Mouse (Mus musculus) hindbrain, postnatal 0 days (tissue): ENCODE measurements at regions not wholly inside any gene's neighbourhood (a gene's known extent, or its start where the extent isn't known, plus 50 kb on each side); places are given as distances from the start of the nearest gene placed in this dataset.

Source experiments
- ATAC-seq: fragments of 200-750 bp; cut with Nextera tagmentation; 2 replicates; pipeline ENCODE4 v1.8.0; 2017; ENCODE audit warnings: mild to moderate bottlenecking, moderate TSS enrichment, moderate library complexity
- DNase-seq: peaks from one replicate; pipeline ENCODE4 v3.0.0-alpha.2; 2015; ENCODE audit warnings: low spot score
- H3K27ac ChIP-seq: fragments of 300-500 bp; sonication (generic); 2 replicates; pipeline ENCODE4 v1.5.1; 2014; ENCODE audit warnings: mild to moderate bottlenecking
- H3K27me3 ChIP-seq: fragments of 300-500 bp; sonication (generic); 2 replicates; pipeline ENCODE4 v1.6.1; 2014; ENCODE audit warnings: low read length, mixed read lengths; ENCODE audit not compliant: insufficient read depth
- H3K36me3 ChIP-seq: fragments of 300-500 bp; sonication (generic); 2 replicates; pipeline ENCODE4 v1.6.1; 2014; ENCODE audit warnings: low read length, mixed read lengths; ENCODE audit not compliant: insufficient read depth
- H3K4me1 ChIP-seq: fragments of 300-500 bp; sonication (generic); 2 replicates; pipeline ENCODE4 v1.6.1; 2014; ENCODE audit warnings: antibody characterized with exemption, low read length, mixed read lengths; ENCODE audit not compliant: insufficient read depth
- H3K4me2 ChIP-seq: fragments of 300-500 bp; sonication (generic); 2 replicates; pipeline ENCODE4 v1.6.1; 2014; ENCODE audit warnings: low read depth, mild to moderate bottlenecking, low read length, moderate library complexity, mixed read lengths
- H3K4me3 ChIP-seq: fragments of 300-500 bp; sonication (generic); 2 replicates; pipeline ENCODE4 v1.5.1; 2014; ENCODE audit warnings: low read length
- H3K9ac ChIP-seq: fragments of 300-500 bp; sonication (generic); replicated peaks from 2 replicates; pipeline ENCODE4 v1.6.1; 2014; ENCODE audit warnings: mild to moderate bottlenecking, low read length, moderate library complexity, mixed read lengths
- H3K9me3 ChIP-seq: fragments of 300-500 bp; sonication (generic); 2 replicates; pipeline ENCODE4 v1.6.1; 2016; ENCODE audit warnings: low read length, mixed read lengths
- CTCF ChIP-seq: IDR thresholded peaks from 2 replicates; pipeline ENCODE4 v1.5.1; 2016; ENCODE audit warnings: antibody characterized with exemption, control low read depth, low read depth
- WGBS: fragments of 180-500 bp; shearing (Covaris S2); extraction: QIAGEN DNeasy Blood & Tissue Kit; methylation state at CpG from one replicate; pipeline ENCODE4 v1.1.7; 2014; 5-methylcytosine and 5-hydroxymethylcytosine counted together

GRCm38 (mm10) chr2:171747162-171747561 is 296.1 kb downstream of the Cbln4 start:
- no peaks in the 10 kb centered on the region for H3K27me3 ChIP-seq
- H3K27ac ChIP-seq = no peak overlapping the region
- H3K4me1 ChIP-seq = no peaks in the 10 kb centered on the region
- H3K36me3 ChIP-seq = no peaks in the 10 kb centered on the region
- WGBS = 26% methylated on average over 1 of the region's 1 CpGs
- H3K9me3 ChIP-seq = no peaks in the 10 kb centered on the region
- no peak overlapping the region for H3K9ac ChIP-seq
- no peak overlapping the region for H3K4me2 ChIP-seq
- TF ChIP-seq CTCF = no peak
- DNase-seq = no peak
- no peak overlapping the region for H3K4me3 ChIP-seq
- no peak for ATAC-seq

DNA sequence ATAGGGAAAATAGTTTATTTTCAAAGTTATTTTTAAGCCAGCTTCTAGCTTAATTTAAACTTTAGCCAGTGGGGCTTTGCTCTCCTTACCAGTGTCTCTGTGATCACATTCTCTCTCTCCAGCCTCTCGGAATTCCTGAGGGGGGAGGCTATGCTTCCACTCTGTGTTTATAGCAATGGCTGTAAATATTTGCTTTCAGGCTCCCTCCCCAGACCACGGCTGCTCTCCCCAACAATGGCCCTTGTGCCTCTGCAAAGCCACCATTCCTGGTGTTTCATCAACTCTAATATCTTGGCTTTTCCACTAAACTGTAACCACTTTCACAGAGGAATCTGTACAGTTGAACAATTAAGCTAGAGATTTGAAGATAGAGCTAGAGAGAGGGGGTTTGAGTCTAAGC is 300.2 kb downstream of the Cbln4 start:
- Histone ChIP-seq H3K9me3 (no peaks in the 10 kb centered on the region), H3K9ac (no peak overlapping the region)
- no peak for ATAC-seq

DNA sequence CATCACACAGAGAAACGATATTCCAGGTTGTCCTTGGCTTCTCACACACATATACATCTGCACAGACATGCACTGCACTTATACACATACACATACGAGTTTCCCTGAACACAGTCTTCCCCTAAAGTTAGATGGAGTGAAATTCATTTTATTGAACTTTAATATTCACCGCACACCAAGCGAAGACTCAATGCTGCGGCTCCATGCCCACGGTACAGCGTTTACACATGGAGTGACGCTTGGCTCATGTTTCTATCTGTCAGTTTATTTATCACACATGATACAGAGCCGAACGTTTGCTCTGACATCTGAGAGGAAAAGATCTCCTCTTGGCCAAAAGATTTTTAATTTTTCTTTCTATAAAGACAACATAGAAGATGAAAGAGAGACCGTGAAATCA is 300.6 kb downstream of the Cbln4 start:
- H3K4me2 ChIP-seq = no peak overlapping the region
- ATAC-seq (no peak), DNase-seq (no peak)
- 75% methylated on average over 11 of the region's 11 CpGs for WGBS
- no peaks in the 10 kb centered on the region for H3K27me3 ChIP-seq
- H3K4me1 ChIP-seq = 0 out of 2 replicates have a peak, but pooled peaks cover 3% of the 10 kb centered on the region
- H3K27ac ChIP-seq = no peak overlapping the region
- H3K36me3 ChIP-seq = no peaks in the 10 kb centered on the region
- no peaks in the 10 kb centered on the region for H3K9me3 ChIP-seq
- no peak overlapping the region for H3K9ac ChIP-seq
- H3K4me3 ChIP-seq = no peak overlapping the region
- TF ChIP-seq CTCF = no peak

More for the DNA sequence above, 300.2 kb downstream of the Cbln4 start:
- TF ChIP-seq CTCF = no peak
- Histone ChIP-seq H3K4me1 (0 out of 2 replicates have a peak, but pooled peaks cover 3% of the 10 kb centered on the region), H3K36me3 (no peaks in the 10 kb centered on the region), H3K4me3 (no peak overlapping the region), H3K27me3 (no peaks in the 10 kb centered on the region), H3K4me2 (no peak overlapping the region), H3K27ac (no peak overlapping the region)
- no peak for DNase-seq
- 37% methylated on average over 2 of the region's 2 CpGs for WGBS

DNA sequence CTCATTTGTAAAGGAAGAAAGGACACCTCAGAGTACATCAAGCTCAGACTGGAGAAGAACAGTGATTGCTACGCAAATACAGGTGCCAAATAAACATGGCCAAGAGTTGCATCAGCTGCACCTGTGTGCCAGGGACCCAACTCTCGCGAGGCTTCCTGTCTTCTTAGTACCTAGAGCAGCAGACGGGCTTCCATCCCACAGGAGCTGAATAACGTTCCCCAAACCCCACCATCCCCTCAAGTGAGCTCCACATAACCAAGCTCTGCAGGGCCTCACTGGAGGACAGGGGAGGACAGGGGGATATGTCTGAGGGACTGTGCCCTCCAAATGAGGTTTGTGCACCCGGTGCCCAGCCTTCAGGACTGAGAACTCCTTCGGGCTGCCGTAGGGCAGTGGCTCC is 305.5 kb downstream of the Cbln4 start:
- no peak overlapping the region for H3K9ac ChIP-seq
- no peak for ATAC-seq
- H3K4me2 ChIP-seq = no peak overlapping the region
- no peak for DNase-seq
- no peak overlapping the region for H3K27ac ChIP-seq
- H3K9me3 ChIP-seq = no peaks in the 10 kb centered on the region
- no peak overlapping the region for H3K4me3 ChIP-seq
- no peak for TF ChIP-seq CTCF
- no peaks in the 10 kb centered on the region for H3K27me3 ChIP-seq
- no peaks in the 10 kb centered on the region for H3K36me3 ChIP-seq
- WGBS = 81% methylated on average over 8 of the region's 8 CpGs
- H3K4me1 ChIP-seq = 0 out of 2 replicates have a peak, but pooled peaks cover 3% of the 10 kb centered on the region

- WGBS = 80% methylated on average over 14 of the region's 14 CpGs
- H3K27me3 ChIP-seq = no peaks in the 10 kb centered on the region
- DNase-seq (no peak), ATAC-seq (no peak)
- H3K9ac ChIP-seq = no peak overlapping the region
- H3K4me3 ChIP-seq = no peak overlapping the region
- no peaks in the 10 kb centered on the region for H3K4me1 ChIP-seq
- H3K4me2 ChIP-seq = no peak overlapping the region
- no peaks in the 10 kb centered on the region for H3K36me3 ChIP-seq
- no peak for TF ChIP-seq CTCF
- H3K9me3 ChIP-seq = no peaks in the 10 kb centered on the region
- H3K27ac ChIP-seq = no peak overlapping the region
These were observed 308.2 kb downstream of the Cbln4 start for GRCm38 (mm10) chr2:171735061-171735490.

DNA sequence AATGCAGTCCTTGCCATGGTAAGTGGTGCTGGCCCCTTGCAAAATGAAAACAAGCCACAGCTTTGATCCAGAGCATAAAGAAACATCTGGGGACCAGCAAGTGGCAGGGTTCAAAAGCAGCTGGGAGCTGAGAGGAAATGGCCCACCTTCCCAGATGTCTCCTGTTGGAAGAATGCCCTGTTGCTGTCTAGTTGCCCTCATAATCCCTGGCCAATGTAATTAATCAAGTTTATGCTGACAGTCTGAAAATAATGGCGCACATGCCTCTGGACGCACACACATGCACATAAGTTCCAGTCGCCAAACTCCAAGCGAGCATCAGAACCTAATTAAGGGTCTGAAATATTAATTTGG is 308.7 kb downstream of the Cbln4 start:
- H3K27me3 ChIP-seq = no peaks in the 10 kb centered on the region
- H3K4me3 ChIP-seq = no peak overlapping the region
- H3K36me3 ChIP-seq = no peaks in the 10 kb centered on the region
- no peak overlapping the region for H3K4me2 ChIP-seq
- H3K9ac ChIP-seq = no peak overlapping the region
- 62% methylated on average over 4 of the region's 4 CpGs for WGBS
- TF ChIP-seq CTCF = no peak
- ATAC-seq (no peak), DNase-seq (peak; percentile 17)
- no peaks in the 10 kb centered on the region for H3K4me1 ChIP-seq
- H3K9me3 ChIP-seq = no peaks in the 10 kb centered on the region
- H3K27ac ChIP-seq = no peak overlapping the region

GRCm38 (mm10) chr2:171733965-171734633 is 309.2 kb downstream of the Cbln4 start:
- Histone ChIP-seq H3K4me3 (no peak overlapping the region), H3K4me1 (no peaks in the 10 kb centered on the region), H3K36me3 (no peaks in the 10 kb centered on the region), H3K4me2 (no peak overlapping the region), H3K9ac (no peak overlapping the region), H3K27ac (no peak overlapping the region), H3K9me3 (no peaks in the 10 kb centered on the region), H3K27me3 (no peaks in the 10 kb centered on the region)
- 79% methylated on average over 14 of the region's 14 CpGs for WGBS
- ATAC-seq (no peak), DNase-seq (no peak)
- TF ChIP-seq CTCF = no peak
